Mouse (Mus musculus) cerebellum, adult 11 months (tissue): ENCODE results near the gene Arhgap22.

ENCODE experiments used
- DNase-seq: peaks from one replicate; pipeline ENCODE4 v3.0.0; 2022

Gene Arhgap22

DNA sequence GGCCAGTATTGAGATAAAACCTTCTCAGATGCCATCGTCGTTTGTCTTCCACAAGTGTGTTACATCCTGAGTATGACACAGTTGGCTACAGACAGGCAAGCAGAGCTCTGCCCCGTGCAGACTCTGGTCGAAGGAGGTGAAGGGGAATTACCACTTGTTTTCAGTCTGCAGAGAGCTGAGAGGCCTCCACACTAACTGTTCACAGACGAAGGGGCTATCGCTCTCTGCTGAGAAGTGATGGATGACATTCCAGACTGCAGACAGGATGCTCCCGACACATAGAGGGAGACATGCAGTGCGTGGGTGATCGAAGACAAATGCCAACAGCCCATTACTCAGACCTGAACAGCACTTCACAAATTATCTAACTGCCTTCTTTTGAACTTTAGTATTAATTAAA lies 76.2 kb downstream of the Arhgap22 start:
- no peak for DNase-seq

DNA sequence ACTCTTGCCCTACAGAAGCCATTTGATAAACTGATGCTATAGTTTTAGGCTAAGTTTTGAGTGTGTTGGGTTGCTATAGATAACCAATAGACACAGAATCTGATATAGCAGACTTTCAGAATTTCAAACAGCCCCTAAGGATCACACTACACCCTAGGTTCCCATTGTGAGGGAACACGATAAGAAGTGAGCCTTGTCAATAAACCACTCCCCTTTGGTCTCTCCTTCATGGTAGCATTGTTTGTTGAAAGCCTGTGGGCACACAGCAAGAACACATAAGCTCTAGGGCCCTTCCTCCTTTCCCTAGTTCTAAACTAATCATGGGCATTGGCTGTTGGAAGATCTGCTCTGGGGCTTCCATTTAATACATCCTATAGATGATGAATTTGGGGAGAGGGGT lies 80.7 kb downstream of the Arhgap22 start:
- DNase-seq, result no peak

DNA sequence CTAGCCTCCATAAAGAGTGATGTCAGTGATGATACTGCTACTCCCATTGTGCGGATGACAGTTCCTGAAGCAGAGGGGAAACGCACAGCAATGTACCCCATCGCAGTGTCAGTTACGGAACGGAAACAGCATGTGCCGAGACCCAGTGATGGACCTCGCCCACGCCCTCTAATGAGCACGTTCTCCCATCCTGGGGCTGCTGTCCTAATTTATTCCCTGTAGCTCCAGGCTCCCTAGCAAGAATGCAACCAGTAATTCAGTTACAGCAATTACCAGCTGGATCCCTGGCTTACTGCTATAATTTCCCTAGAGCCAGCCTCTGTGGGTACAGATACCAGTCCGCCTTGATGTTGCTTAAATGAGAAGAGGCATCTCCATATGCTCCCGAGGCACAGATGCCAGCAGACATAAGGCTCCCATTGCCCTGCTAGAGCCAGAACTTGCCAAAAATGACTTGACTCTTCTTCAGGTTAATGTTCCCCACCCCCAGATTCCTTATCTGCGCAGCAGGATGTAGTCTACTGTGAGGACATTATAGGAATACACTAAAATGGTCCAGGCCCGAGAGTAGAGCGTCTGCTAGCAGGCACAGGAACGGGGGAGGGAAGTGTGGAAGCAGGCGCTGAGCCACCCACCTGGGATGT lies 83.0 kb downstream of the Arhgap22 start:
- DNase-seq, result no peak

DNA sequence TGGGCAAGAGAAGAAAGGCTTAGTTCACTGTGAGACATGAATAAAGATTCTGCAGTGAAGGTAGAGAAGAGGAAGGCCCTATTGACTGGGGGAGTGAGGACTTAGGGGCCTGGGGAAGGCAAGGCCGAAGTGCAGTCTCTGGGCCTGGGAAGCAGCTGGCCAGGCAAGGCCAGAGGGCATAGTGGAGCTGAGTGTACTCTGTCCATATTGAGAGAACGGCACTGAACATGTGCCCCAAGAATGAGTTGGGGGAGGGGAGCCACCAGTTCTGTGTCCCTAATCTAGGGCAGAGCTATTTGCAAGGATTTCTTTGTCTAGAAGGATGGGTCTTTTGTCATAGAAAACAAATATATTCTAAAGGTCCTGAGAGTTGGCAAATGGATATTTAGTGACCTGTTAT lies 86.8 kb downstream of the Arhgap22 start:
- no peak for DNase-seq

DNA sequence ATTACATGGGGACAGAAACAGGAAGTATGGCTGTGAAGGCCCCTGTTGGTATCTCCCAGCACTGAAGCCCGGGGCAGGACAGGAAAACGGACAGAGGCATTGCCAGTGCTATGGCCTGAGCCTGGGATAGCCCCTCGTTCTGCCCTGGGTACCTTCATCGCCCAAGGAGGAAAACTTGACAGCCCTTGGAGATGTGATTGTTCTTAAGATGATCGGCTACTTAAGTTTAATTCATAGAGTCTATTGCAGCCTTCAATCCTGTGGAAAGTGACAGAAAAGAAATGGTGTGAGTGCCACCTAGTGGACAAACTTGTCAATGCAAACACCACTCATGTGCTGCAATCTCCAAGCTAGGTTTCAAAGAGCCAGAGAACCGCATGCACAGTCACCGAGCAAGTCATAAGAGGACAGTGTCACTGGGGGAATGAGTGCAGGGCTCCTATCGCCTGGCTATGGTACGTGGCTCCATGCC lies 89.6 kb downstream of the Arhgap22 start:
- peak; percentile 62 for DNase-seq

DNA sequence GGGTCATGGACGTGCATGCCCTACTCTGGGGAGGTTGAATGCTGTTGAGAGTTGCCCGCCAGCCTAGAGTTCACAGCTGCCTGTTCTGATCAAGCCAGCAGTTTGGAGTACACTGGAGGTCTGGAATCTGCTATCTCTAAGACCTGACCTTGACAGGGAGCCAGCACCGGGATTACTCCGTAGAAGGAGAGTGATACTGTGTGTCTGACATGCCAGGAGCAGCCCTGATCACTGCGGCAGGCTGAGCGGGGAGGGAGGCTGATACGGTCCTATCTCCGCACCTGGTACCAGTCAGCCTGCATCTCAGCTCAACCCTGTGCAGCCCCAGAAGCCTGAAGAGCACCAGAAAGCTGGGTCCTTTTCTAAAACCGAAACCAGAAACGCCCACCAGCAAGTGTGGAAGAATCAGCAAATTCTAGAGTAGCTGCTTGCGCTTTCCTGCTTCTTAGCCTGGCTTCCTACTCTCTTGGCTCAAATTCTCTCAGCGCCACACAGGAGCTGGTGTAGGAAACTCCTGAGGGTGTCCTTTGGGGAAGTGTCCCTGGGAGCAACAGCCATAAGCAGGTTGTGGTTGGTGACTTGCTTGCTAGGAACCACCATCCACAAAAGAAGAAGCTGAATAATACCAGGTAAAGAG lies 91.9 kb downstream of the Arhgap22 start:
- DNase-seq, result no peak

DNA sequence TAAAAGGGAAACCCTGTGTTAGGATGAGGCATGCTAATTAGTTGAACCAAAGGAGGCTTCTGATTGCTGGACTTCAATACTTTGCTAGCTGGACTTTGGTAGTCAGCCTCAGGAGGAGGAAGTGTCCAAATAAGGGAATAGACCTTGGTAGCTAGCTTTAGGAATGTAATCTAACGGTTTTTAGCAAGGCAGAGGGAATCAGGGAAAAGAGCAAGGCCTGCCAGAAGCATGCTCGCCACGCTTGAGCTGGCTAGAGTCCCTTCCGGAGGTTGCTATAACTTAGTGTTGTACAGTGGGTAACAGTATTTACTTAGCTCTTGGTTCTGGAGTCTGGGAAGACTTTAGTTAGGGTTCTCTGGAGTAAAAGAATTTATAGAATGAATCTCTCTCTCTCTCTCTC lies 96.9 kb downstream of the Arhgap22 start:
- no peak for DNase-seq

DNA sequence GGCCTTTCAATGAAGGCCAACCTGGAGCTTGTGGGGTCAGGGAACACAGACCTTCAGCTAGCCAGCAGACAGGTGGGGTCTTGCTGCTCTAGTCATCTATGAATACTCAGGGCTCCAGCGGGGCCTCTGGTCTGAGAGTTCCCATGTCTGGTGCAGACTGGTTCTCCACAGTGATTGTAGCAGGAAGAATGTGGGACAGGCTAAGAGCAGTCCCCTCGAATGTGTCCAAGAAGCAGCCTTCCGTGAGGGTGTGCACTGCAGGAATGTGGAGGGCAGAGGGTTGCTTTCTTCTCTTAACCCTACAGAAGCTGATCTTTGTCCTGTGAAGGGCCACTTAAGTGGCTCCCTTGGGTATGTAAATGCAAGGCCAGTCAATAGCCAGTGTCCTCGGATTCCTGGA lies 98.5 kb downstream of the Arhgap22 start:
- no peak for DNase-seq

DNA sequence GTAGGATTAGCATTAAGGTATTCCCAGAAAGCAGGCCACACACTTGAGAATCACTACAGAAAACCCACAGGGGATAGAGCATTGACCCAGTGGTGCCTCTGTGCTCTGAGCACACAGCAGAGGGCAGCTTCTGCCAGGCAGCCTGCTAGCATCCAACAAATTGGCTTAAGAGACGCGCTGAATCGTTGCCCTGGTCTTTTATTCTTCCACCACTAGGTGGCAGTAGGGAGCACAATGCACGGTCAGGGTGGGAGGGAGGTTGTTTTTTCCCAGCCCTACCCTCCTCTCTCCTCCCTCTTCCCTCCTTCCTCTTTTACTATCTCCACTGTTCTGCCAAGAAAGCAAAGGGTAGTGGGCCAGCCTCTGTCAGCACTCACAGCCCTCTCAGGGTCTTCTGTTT lies 99.8 kb downstream of the Arhgap22 start:
- peak; percentile 54 for DNase-seq

DNA sequence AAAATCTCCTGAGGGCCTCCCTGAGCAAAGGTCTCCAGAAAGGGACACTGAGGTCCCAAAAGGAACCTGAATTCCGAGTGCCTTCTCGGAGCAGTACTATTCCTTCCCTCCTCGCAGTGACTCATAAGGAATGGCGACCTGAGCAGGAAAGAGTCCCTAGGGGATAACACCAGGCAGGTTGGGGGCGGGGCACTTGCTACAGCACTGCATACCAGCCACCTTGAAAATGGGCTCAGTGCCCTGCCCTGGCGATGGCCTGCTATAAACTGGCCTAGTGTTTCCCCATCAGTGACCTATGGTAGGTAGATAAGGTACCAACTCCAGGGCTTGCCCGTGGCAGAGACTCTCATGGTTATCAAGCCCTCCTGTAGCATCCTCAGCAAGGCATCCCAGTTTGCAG lies 100.3 kb downstream of the Arhgap22 start:
- DNase-seq, result no peak

DNA sequence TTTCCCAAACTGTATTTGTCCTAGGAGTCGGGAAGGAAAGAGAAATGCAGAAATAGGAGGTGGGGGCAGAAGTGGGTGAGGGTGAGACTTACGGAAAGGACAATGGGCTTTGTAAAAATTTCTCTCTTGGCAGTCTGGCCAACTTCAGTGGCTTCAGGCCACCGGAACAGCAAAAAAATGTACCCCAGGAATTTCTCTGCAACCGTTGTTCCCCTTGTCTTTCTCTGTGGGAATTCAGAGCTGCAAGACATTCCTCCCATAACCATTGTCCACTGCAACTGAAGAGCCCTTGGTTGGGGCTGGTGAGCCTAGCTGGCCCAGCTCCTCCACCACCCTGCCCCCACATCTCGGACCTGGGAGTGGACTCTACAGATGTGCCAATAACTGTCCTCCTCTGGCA lies 101.3 kb downstream of the Arhgap22 start:
- no peak for DNase-seq

DNA sequence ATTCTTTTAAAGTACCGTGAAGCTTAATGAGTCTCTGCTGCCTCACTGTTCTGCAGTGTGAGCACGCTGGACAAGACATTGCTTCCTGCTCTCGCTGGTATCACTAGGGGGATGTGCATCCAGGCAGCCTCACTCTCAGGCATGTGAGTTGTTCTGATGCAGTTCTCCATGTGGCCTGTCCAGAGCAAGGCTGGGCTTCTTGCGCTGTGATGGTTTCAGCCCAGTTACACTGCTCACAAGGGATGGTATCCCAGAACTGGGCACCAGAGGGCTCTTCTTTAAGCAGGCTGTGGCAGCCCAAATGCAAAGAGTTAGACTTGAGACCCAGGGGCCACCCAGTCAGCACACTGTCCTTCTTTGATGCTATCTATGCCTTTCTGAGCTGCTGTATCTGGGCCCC lies 101.9 kb downstream of the Arhgap22 start:
- no peak for DNase-seq

DNA sequence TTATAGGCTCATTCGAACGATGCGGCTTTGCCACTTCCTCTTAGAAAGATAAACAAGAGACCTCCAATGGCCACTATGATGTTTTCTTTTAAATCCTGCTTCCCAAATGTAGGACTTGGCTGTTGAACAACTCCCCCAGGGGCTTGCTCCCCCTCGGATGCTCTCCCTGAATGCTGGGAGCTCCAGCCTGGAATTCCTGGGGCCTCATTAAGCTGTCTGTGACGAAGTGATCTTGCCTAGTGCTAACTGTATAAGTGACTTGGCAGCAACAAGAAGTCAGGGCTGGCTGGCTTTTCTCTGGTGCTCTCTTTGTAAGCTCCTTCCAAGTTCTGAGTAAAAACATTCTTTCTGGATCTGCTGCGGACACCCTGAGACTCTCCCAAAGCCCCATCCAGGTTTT lies 104.1 kb downstream of the Arhgap22 start:
- no peak for DNase-seq

DNA sequence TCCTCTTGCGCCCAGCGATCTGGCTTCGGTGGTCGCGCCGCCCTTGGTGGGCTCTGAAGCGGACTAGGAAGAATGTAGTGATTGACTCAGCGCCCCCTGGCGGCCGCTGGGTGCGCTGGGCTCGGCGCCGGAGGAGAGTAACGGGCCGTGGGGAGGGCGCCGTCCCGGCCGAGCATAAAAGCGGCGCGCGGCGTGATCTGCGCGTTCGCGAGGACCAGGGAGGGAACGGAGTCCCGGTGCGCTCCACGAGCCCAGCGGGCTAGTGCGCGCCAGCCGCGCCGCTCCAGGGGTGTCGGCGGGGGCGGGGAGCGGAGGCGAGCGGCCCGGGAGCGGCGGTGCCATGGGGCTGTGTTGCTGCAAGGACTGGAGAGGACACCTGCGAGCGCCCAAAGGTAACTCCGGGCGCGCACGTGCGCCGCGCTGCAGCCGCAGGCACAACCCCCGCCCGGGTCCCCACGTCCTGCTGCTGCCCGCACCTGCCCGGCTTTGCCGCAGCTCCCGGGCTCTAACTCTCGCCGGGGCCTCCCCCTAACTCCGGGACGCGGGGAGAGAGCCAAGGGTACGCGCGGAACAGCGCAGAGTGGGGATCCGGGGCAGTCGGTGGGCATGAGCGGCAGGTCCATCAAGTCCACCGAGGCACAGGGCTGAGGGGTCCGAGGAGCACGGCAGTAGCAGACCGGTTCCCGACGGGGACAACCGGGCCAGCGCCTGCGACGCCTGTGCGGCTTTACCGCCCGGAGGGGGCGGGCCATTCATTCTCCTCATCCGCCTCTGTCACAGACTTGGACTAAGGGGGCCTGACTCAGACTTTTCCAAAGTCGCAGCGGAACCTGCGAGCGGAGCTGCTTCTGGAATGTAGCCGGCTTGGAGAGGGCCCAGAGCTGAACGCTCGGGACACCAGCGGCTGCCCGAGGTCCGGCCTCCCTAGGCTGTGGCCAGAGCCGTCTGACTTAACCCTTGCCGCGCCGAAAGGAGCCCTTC lies 106.0 kb downstream of the Arhgap22 start:
- DNase-seq, result peak; percentile 26

DNA sequence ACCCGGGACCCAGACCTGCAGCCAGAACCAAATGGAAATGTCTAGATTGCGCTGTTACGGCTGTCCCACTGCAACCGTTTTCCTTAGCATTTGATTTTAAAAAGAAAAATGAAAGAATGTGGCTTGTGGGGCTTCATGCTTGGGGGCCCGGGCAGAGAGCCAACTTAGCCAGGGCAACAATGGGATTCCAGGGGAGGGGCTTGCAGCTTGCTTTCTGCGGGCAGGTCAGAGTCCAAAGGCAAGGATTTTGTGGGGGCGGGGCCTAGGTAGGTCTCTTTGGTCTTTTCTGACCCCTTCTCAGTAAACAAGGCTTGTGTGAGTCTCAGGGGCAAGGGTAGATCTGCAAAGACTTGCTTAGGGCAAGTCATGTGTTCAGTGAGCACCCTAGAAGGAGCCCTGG lies 107.0 kb downstream of the Arhgap22 start:
- DNase-seq, result no peak

DNA sequence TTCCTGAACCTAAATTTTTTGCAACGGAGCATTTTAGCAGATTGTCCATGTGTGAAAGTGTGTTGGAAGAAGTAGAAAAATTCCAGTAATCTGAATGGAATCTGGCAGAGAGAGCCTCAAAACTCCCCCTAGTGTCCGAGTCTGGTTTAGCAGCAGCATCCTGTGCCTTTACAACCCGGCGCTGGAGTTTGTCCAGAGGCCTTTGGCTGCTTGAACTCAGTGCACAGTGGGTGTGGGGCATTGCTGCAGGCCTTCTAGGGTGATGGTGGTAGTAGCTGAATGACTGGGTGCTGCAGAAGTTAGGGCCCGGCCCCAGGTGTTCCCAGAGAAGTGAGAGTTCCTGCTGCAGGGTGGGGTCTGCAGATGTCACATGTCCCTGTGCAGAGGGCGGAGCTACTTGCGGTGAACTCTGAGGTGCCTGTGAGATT lies 108.8 kb downstream of the Arhgap22 start:
- DNase-seq, result peak; percentile 52

DNA sequence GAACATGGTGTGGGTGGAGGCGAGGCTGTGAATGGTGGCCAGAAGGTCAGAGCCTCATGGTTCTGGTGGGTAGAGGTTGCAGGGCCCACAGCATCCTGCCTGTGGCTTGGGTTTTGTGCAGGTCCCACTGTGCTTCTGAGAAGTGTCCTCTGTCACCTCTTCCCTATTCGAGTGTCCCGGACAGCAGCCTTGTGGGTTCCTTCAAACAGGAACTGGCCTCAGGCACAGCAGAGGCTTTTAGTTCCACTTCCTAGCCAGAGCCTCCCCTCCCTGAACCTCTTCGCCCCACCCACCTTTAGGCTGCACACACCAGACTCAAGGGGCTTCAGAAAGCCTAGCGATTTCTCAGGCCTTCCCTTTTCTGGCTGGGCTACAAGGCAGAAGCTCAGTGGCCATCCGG lies 110.7 kb downstream of the Arhgap22 start:
- DNase-seq, result no peak

DNA sequence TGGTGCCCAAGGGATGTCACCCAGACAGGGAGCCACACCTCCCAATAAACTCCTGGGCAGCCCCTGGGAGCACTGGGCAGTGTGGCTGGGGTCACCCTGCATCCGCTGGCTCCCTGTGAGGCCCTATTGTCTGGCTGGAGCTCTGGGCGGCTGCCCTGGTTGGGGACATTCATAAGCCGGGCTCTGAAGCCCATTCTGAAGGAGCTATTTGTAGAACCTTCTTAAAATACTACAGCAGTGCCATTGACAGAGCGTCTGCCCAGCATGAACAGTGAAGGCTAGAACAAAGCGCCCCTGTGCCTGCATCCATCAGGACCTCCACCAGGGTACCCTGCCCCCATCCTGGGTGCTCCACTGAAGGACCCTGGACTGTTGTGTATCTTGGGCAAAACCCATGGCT lies 114.5 kb downstream of the Arhgap22 start:
- DNase-seq, result no peak

DNA sequence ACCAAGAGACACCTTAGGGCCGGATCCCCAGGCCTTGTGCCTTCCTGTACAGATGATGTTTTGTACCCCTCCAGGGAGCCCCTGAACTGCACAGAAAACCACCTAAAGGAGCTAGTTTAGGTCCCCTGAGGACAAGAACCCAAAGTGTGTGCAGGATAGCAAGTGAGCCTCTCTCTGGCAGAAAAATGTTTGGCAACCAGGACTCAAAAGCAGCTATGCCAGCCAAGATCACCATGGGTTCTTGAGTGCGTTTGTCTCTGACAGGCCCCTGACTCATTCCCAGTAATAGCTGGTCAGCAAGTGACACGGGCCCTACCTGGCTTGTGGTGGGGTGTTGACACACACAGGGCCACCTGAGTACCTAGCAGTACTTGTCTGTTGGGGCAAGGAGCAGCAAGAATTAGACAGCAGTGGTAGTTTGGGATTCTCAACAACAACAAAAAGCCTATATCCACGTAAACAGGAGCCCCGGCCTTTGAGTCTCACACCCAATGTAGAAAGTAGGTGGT lies 115.5 kb downstream of the Arhgap22 start:
- DNase-seq, result no peak

DNA sequence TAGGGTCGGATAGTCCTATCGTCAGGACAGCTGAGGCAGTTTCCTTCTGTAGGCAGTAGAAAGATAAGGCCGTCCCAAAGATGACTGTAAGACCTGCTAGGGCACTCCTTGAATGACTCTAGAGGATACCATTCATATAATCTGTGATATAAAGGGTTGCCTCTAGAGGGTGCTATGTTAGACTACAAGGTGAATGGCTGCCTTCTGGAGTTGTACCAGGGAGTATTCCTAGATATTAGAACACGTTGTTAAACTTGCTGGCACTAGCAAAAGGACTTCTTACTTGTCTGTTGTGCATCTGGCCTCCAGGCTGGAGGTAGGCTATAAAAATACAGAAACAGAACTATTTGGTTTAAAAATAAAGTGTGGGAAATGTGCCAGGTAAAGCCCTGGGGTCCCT lies 117.2 kb downstream of the Arhgap22 start:
- DNase-seq, result no peak

DNA sequence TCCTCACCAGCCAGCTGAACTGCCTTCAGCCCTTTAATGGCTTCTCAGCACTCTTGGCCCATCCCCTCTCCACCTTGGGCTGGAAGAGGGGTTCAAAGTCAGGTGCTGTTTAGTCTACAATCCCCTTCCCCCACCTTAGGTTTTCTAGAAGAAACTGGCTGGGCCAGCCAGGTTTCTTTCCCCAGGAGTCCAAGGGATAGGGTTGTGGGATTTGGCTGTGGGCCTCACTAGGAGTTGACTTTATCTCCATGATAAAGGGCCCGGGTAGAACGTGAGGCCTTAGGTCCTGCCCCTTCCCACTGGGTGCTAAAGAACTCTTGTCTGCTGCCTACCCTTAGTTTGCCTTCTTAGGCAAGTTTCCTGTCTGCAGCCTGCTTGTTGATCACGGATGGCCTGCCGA lies 117.8 kb downstream of the Arhgap22 start:
- no peak for DNase-seq

DNA sequence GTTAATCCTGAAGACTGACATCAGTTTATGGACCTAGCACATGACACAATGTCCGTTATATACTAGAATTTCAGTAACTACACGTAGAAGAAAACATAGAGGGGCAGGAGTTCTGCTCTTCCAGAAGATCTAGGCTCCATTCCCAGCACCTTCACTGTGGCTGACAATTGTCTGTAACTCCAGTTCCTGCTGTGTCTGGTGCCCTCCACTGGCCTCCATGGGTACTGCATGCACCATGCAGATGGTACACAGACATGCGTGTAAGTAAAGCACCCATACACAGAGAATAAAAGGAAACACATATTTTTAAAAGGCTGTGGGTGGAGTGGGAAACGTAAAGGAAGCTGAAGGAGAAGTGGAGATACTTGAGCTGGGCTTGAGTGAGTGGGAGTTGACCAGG lies 120.0 kb downstream of the Arhgap22 start:
- DNase-seq, result no peak

DNA sequence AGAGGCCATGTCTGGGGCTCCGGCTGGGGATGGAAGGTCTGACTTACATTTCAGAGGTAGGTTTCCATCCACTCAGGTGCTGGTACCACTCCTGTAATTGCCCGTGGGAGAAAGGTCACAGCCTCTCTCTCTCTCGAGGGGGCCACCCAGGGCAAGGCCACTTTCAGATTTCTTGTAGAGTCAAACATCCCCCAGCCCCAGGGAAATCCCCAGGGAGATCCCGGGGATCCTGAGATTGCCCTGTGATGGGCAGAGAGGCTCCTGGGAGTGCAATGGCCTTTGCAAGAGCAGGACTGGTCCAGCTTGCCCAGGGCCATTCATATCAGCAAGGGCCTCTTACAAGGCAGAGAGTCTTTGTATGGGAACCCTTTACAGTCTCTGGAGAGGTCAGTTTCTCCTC lies 120.6 kb downstream of the Arhgap22 start:
- no peak for DNase-seq

DNA sequence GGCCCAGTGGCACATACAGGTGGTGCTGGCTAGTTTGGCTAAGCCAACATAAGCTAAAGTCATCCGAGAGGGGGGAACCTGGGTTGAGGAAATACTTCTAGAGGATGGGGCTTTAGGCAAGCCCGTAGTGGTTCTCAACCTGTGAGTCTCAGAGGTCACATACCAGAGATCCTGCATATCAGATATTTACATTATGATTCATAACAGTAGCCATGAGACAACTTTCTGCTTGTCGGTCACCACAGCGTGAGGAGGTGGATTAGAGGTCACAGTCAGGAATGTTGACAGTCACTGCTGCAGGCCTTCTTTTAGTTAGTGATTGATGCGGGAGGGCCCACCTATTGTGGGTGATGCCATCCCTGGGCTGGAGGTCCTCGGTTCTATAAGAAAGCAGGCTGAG lies 121.9 kb downstream of the Arhgap22 start:
- no peak for DNase-seq
